Mouse (Mus musculus): Measurements from ENCODE around the gene Coq8a.

- TF ChIP-seq CTCF (IDR thresholded peaks at IDR 0.05; ENCODE audit: extremely low read depth, insufficient read length, insufficient replicate concordance, low read depth, low read length): no peak
- TF ChIP-seq POLR2A (IDR thresholded peaks at IDR 0.05; ENCODE audit: low read depth, low read length): no peak
These were observed 29.3 kb downstream of the Coq8a start for GRCm38 (mm10) chr1:180170071-180170470.
